Mouse (Mus musculus): ENCODE results near the gene Itih3. TPM values are rescaled to one million over a fixed set of nuclear protein-coding genes. Genes with fewer than 3 reads are reported as not detected.

Gene Itih3
- polyA plus RNA-seq, 1 experiment from 2014 or later = 0.58 TPM

DNA sequence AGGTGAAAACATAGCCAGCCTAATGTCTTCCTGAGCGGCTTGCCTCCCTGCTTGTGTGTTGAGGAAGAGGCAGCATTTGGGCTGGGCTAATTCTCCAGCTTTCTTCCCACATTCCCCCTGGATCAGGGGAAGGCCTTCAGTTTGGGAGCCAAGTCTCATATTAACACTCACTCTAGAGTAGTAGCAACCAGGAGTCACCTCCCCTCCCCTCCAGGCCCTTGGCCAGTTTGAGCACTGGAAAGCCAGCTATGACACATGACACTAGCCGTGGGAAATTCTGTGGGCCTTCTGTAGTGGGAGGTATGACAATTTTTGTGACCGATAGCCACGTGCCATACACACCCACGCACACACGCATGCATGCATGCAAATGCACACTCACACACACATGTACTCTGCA lies 17.6 kb downstream of the Itih3 start:
- 93% methylated on average over 6 of the region's 6 CpGs for WGBS
- Histone ChIP-seq H3K4me2 (ENCODE audit: low read length) (no peak overlapping the region), H3K9ac (replicated peaks; ENCODE audit: low read depth, low read length) (no peak overlapping the region), H3K9me3 (ENCODE audit: control insufficient read depth, low read length) (no peaks in the 10 kb centered on the region), H3K27me3 (replicated peaks; ENCODE audit: control insufficient read depth, insufficient read depth, low read length) (no peaks in the 10 kb centered on the region), H3K36me3 (ENCODE audit: control insufficient read depth, insufficient read depth) (no peaks in the 10 kb centered on the region), H3K4me1 (replicated peaks; ENCODE audit: control insufficient read depth, insufficient read depth, low read length) (no peaks in the 10 kb centered on the region), H3K27ac (ENCODE audit: low read length) (no peak overlapping the region), H3K4me3 (replicated peaks; ENCODE audit: low read length) (no peak overlapping the region)
- ATAC-seq = no peak

DNA sequence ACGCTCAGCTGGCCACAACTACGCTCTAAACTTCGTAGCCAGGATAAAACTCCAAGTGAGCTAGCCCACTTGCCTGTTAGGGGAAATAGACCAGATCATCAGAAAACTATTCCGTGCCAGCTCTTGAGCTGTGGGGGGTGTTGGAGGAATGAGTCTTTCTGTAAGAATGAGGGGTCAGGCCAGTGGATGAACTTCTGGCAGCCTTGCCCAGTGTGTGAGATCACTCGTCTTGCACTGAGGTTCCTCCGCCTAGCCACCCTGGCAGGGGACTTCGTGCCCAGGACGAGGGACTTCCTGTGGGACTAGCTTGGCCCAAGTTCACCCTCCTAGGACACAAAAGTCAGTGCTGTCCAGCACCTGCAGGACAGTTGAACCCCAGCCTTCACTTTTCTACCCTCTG lies 19.3 kb downstream of the Itih3 start:
- no peaks in the 10 kb centered on the region for H3K36me3 ChIP-seq (ENCODE audit: control insufficient read depth, insufficient read depth)
- no peaks in the 10 kb centered on the region for H3K9me3 ChIP-seq (ENCODE audit: control insufficient read depth, low read length)
- no peak overlapping the region for H3K4me2 ChIP-seq (ENCODE audit: low read length)
- 79% methylated on average over 8 of the region's 8 CpGs for WGBS
- no peak overlapping the region for H3K4me3 ChIP-seq (replicated peaks; ENCODE audit: low read length)
- no peaks in the 10 kb centered on the region for H3K4me1 ChIP-seq (replicated peaks; ENCODE audit: control insufficient read depth, insufficient read depth, low read length)
- no peak for ATAC-seq
- no peak overlapping the region for H3K9ac ChIP-seq (replicated peaks; ENCODE audit: low read depth, low read length)
- H3K27me3 ChIP-seq (replicated peaks; ENCODE audit: control insufficient read depth, insufficient read depth, low read length) = no peaks in the 10 kb centered on the region
- no peak overlapping the region for H3K27ac ChIP-seq (ENCODE audit: low read length)

DNA sequence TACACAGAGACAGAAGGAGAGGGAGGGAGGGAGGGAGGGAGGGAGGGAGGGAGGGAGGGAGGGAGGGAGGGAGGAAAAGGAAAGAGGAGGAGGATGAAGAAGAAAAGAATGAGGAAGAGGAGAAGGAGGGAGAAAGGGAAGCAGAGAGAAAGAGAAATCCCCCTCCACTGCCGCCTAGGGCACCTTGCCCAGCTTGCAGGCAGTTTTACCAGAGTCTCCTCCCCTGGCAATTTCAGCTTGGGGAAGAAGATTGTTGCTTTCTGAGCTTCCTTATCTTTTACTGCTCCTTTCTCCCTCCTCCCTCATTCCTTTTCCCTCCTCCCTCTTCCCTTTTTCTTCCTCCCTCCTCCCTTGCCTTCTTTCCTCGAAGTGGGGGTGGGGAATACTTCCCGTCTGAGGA lies 20.5 kb downstream of the Itih3 start:
- Histone ChIP-seq H3K4me1 (replicated peaks; ENCODE audit: control insufficient read depth, insufficient read depth, low read length) (no peaks in the 10 kb centered on the region), H3K27me3 (replicated peaks; ENCODE audit: control insufficient read depth, insufficient read depth, low read length) (no peaks in the 10 kb centered on the region), H3K9me3 (ENCODE audit: control insufficient read depth, low read length) (no peaks in the 10 kb centered on the region), H3K27ac (ENCODE audit: low read length) (no peak overlapping the region), H3K4me3 (replicated peaks; ENCODE audit: low read length) (no peak overlapping the region), H3K9ac (replicated peaks; ENCODE audit: low read depth, low read length) (no peak overlapping the region), H3K4me2 (ENCODE audit: low read length) (no peak overlapping the region), H3K36me3 (ENCODE audit: control insufficient read depth, insufficient read depth) (no peaks in the 10 kb centered on the region)
- 81% methylated on average over 3 of the region's 3 CpGs for WGBS
- ATAC-seq = no peak

DNA sequence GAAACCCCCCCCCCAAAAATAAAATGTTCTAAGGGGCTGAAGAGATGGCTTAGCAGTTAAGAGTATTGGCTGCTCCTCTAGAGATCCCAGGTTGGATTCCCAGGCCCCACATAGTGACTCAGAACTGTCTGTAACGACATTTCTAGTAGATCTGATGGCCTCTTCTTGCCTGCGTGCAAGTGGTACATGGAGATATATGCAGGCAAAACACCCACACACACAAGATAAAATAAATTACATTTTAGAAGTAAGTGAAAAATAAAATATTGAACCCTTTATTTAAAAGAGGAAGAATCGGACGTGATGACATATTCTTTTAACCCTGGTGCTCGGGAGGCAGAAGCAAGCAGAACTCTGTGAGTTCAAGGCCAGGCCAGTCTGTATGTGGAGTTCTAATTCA lies 20.9 kb downstream of the Itih3 start:
- ATAC-seq = no peak
- Histone ChIP-seq H3K4me3 (replicated peaks; ENCODE audit: low read length) (no peak overlapping the region), H3K4me1 (replicated peaks; ENCODE audit: control insufficient read depth, insufficient read depth, low read length) (no peaks in the 10 kb centered on the region), H3K36me3 (ENCODE audit: control insufficient read depth, insufficient read depth) (no peaks in the 10 kb centered on the region), H3K27me3 (replicated peaks; ENCODE audit: control insufficient read depth, insufficient read depth, low read length) (no peaks in the 10 kb centered on the region), H3K4me2 (ENCODE audit: low read length) (no peak overlapping the region), H3K27ac (ENCODE audit: low read length) (no peak overlapping the region), H3K9me3 (ENCODE audit: control insufficient read depth, low read length) (no peaks in the 10 kb centered on the region), H3K9ac (replicated peaks; ENCODE audit: low read depth, low read length) (no peak overlapping the region)
- whole genome bisulfite sequencing = 92% methylated on average over 5 of the region's 5 CpGs

DNA sequence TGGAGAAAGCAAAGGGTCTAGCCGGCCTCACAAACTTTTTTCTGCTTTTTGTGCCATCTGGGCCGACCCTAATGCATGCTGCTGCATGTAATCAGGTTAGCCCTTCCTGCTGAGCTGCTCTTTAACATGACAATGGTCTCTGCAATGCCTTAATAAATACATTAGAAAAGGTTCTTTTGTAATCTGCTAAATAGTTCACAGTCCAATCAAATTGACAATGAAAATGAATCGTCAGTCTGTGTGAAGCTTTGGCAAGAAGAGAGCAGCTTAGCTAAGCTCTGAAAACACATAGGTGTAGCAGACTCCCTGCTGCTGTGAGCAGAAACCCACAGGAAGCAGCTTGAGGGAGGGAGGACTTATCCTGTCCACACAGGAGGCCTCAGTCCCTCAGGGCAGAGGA lies 23.6 kb downstream of the Itih3 start:
- no peak overlapping the region for H3K4me2 ChIP-seq (ENCODE audit: low read length)
- no peaks in the 10 kb centered on the region for H3K9me3 ChIP-seq (ENCODE audit: control insufficient read depth, low read length)
- no peak overlapping the region for H3K4me3 ChIP-seq (replicated peaks; ENCODE audit: low read length)
- WGBS = 17% methylated on average over 3 of the region's 3 CpGs
- no peaks in the 10 kb centered on the region for H3K27me3 ChIP-seq (replicated peaks; ENCODE audit: control insufficient read depth, insufficient read depth, low read length)
- ATAC-seq = no peak
- no peak overlapping the region for H3K9ac ChIP-seq (replicated peaks; ENCODE audit: low read depth, low read length)
- no peak overlapping the region for H3K27ac ChIP-seq (ENCODE audit: low read length)
- H3K36me3 ChIP-seq (ENCODE audit: control insufficient read depth, insufficient read depth) = no peaks in the 10 kb centered on the region
- H3K4me1 ChIP-seq (replicated peaks; ENCODE audit: control insufficient read depth, insufficient read depth, low read length) = no peaks in the 10 kb centered on the region

DNA sequence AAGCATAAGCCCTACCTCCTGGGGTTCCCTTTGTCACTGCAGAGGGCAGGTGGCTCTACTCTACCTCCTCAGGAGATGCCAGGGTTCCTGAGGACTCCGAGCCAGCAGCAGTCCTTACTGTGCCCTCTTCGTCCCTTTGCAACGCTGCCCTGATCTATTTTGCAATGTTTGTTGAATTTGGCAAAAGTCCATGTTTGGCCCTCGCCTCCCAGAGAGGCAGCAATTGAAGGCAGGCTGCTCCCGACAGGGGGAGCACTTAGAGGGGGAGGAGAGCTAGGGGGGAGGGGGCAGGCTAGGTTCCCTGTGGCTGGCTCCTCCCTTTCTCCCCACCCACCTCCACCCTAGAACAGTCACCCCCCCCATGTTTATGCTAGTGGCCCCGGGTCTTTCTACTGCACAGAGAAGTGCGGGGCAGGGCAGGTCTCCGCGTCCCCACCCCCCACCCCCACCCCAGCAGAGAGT lies 35.3 kb downstream of the Itih3 start:
- H3K4me2 ChIP-seq (ENCODE audit: low read length) = no peak overlapping the region
- no peaks in the 10 kb centered on the region for H3K4me1 ChIP-seq (replicated peaks; ENCODE audit: control insufficient read depth, insufficient read depth, low read length)
- H3K9me3 ChIP-seq (ENCODE audit: control insufficient read depth, low read length) = no peaks in the 10 kb centered on the region
- H3K36me3 ChIP-seq (ENCODE audit: control insufficient read depth, insufficient read depth) = no peaks in the 10 kb centered on the region
- no peak for ATAC-seq
- no peak overlapping the region for H3K27ac ChIP-seq (ENCODE audit: low read length)
- no peak overlapping the region for H3K4me3 ChIP-seq (replicated peaks; ENCODE audit: low read length)
- H3K9ac ChIP-seq (replicated peaks; ENCODE audit: low read depth, low read length) = no peak overlapping the region
- H3K27me3 ChIP-seq (replicated peaks; ENCODE audit: control insufficient read depth, insufficient read depth, low read length) = no peaks in the 10 kb centered on the region
- 16% methylated on average over 9 of the region's 9 CpGs for WGBS

DNA sequence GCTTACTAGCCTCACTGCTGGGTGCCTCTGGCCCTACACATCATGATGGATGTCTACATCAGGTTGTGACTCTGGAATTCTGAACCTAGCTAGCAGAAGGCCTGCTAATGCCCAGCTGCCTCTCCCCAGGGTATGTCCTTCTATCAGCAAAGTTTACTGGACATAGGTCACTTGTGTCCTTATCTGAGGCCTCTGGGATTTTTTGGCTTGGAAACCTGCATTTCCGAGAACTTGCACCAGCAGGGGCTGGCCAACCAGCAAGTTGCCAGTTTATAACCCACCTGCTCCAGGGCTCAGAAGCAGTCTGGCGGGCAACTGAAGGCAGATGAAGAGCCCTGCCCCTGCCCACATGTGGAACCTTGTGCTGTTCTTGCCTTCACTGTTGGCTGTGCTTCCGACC lies 37.4 kb downstream of the Itih3 start, which contains the start of gene Itih4:
Gene Itih4 (plus strand): TSS at position 273 of the 400 bp plus-strand sequence.
- ATAC-seq = no peak
- H3K4me1 ChIP-seq (replicated peaks; ENCODE audit: control insufficient read depth, insufficient read depth, low read length) = no peaks in the 10 kb centered on the region
- H3K27ac ChIP-seq (ENCODE audit: low read length) = no peak within 1 kb of the TSS
- H3K27me3 ChIP-seq (replicated peaks; ENCODE audit: control insufficient read depth, insufficient read depth, low read length) = no peaks in the 10 kb centered on the region
- no peak within 1 kb of the TSS for H3K4me2 ChIP-seq (ENCODE audit: low read length)
- no peaks in the 10 kb centered on the region for H3K36me3 ChIP-seq (ENCODE audit: control insufficient read depth, insufficient read depth)
- H3K9me3 ChIP-seq (ENCODE audit: control insufficient read depth, low read length) = no peaks in the 10 kb centered on the region
- WGBS = 93% methylated on average over 3 of the region's 3 CpGs
- no peak within 1 kb of the TSS for H3K4me3 ChIP-seq (replicated peaks; ENCODE audit: low read length)
- no peak within 1 kb of the TSS for H3K9ac ChIP-seq (replicated peaks; ENCODE audit: low read depth, low read length)

DNA sequence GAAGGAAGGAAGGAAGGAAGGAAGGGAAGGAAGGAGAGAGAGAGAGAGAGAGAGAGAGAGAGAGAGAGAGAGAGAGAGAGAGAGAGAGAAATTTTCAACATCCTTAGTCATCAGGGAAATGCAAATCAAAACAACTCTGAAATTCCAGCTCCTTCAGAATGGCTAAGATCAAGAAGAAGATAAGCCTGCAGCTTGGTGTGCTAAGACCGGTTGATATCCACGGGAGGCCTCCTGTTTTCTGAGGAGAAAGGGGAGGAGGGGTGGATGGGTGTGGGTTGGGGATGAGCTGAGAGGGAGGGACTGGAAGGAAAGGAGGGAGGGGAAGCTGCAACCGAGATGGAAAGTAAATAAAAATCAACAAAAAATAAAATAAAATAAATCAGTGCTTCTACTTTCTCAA lies 38.3 kb downstream of the Itih3 start:
- H3K27me3 ChIP-seq (replicated peaks; ENCODE audit: control insufficient read depth, insufficient read depth, low read length) = no peaks in the 10 kb centered on the region
- no peaks in the 10 kb centered on the region for H3K36me3 ChIP-seq (ENCODE audit: control insufficient read depth, insufficient read depth)
- H3K27ac ChIP-seq (ENCODE audit: low read length) = no peak overlapping the region
- H3K4me2 ChIP-seq (ENCODE audit: low read length) = no peak overlapping the region
- H3K4me1 ChIP-seq (replicated peaks; ENCODE audit: control insufficient read depth, insufficient read depth, low read length) = no peaks in the 10 kb centered on the region
- no peak overlapping the region for H3K4me3 ChIP-seq (replicated peaks; ENCODE audit: low read length)
- H3K9ac ChIP-seq (replicated peaks; ENCODE audit: low read depth, low read length) = no peak overlapping the region
- ATAC-seq = no peak
- WGBS = 21% methylated on average over 3 of the region's 3 CpGs
- H3K9me3 ChIP-seq (ENCODE audit: control insufficient read depth, low read length) = no peaks in the 10 kb centered on the region

DNA sequence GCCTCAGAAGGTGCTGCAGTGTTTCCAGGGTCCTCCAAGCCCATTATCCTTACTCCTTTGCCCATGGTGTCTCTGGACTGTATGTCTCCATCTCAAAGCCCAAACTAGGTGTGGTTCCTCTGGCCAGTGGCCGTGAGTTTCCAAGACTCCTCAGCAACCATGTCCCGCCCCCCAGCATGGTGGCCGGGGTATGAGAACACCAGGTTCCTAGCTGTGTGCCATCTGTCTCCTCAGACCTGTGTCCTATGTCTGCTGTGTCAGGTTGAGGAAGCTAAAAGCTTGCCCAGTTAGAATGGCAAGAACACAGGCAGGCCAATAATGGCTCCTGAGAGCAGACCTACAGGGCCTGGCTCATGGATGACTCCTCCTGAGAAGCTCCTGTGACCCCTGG lies 41.8 kb downstream of the Itih3 start:
- H3K4me3 ChIP-seq (replicated peaks; ENCODE audit: low read length) = no peak overlapping the region
- ATAC-seq = no peak
- H3K36me3 ChIP-seq (ENCODE audit: control insufficient read depth, insufficient read depth) = no peaks in the 10 kb centered on the region
- no peaks in the 10 kb centered on the region for H3K9me3 ChIP-seq (ENCODE audit: control insufficient read depth, low read length)
- no peak overlapping the region for H3K4me2 ChIP-seq (ENCODE audit: low read length)
- H3K27ac ChIP-seq (ENCODE audit: low read length) = no peak overlapping the region
- WGBS = 88% methylated on average over 3 of the region's 3 CpGs
- no peak overlapping the region for H3K9ac ChIP-seq (replicated peaks; ENCODE audit: low read depth, low read length)
- no peaks in the 10 kb centered on the region for H3K4me1 ChIP-seq (replicated peaks; ENCODE audit: control insufficient read depth, insufficient read depth, low read length)
- no peaks in the 10 kb centered on the region for H3K27me3 ChIP-seq (replicated peaks; ENCODE audit: control insufficient read depth, insufficient read depth, low read length)
